Mouse (Mus musculus): ENCODE measurements around the gene Pnliprp1.

DNA sequence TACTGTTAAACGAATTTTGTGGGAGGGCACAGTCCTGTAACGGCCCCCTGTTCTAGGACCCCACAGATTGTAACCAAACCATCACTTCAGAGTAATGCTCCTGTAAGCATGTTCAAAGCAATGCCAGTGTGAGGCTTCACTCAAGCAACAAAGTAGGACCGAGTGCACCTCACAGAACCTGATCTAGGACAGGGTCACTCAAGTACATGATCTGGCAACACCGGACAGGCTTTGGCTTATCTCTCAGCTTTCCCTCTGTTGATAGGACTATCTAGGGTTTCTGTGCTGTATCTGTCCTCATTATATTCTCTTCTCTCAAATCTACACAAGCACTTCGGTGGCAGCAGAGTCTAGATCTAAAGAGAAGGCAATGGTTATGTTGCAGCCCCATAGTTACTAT, 2.1 kb upstream of the Pnliprp1 start:
- no peak for TF ChIP-seq CTCF (IDR thresholded peaks at IDR 0.05; ENCODE audit: extremely low read depth, insufficient read length, insufficient replicate concordance, low read depth, low read length)
- TF ChIP-seq POLR2A (IDR thresholded peaks at IDR 0.05; ENCODE audit: low read depth, low read length): no peak
